Comparison of ENCODE assay signal across 13 mouse cellular contexts in the genomic region with DNA sequence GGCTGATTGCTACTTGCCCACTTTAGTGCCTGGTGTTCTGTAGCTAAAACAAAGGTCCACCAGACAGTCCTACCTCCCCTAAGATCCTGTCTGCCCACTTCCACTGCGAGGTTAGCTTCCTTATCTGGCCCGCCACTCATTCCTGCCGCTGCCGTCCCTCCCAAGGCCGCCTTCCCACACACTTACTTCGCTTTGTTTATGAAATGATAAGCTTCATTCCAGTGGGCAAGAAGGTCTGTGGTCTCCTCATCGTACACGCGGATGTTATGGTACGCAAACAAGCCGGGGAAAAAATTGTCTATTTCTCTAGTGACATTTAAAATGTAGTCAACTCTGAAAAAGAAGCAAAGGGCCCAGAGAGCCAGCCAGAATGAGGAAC. TPM values are rescaled to one million over a fixed set of nuclear protein-coding genes. Genes with fewer than 3 reads are reported as not detected.
DNase-seq lines count a peak whose midpoint lies in the region; ATAC-seq and TF ChIP-seq lines count a peak whose summit lies in the region.
"Had no signal": no experiment of that assay in that cellular context is flagged by ENCODE, and none has a peak within 500 bp of the region (broad histone marks: within the 10 kb centered on the region; RNA-seq: fewer than 3 reads in every experiment).

No protein-coding gene starts in this region.

- peak overlapping the region; percentile 78 for H3K27ac ChIP-seq in heart, embryonic 16.5 days (ENCODE audit: low read length)
- peak overlapping the region; percentile 31; the same call in 1 of the 2 replicates for H3K27ac ChIP-seq in small intestine, adult 2 months (ENCODE audit: insufficient read depth, low read depth, low read length)
- H3K27ac ChIP-seq in hindbrain, postnatal 0 days, result no peak overlapping the region

- WGBS in heart, embryonic 16.5 days, result 11% methylated on average over 11 of the region's 11 CpGs
- 58% methylated on average over 11 of the region's 11 CpGs for WGBS in small intestine, adult 2 months
- WGBS in hindbrain, postnatal 0 days, result 90% methylated on average over 11 of the region's 11 CpGs

- TF ChIP-seq POLR2A in small intestine, adult 2 months (IDR thresholded peaks at IDR 0.05; ENCODE audit: low read depth, low read length), result no peak

- H3K4me3 ChIP-seq in heart, embryonic 16.5 days (ENCODE audit: low read length), result no peak overlapping the region
- H3K4me3 ChIP-seq in small intestine, adult 2 months (ENCODE audit: low read depth, low read length), result no peak overlapping the region
- no peak overlapping the region for H3K4me3 ChIP-seq in hindbrain, postnatal 0 days (ENCODE audit: low read length)

- H3K27me3 ChIP-seq in heart, embryonic 16.5 days (ENCODE audit: control insufficient read depth, insufficient read depth, low read length), result no peaks in the 10 kb centered on the region
- no peaks in the 10 kb centered on the region for H3K27me3 ChIP-seq in small intestine, adult 2 months (ENCODE audit: control insufficient read depth, insufficient read depth, low read length)
- H3K27me3 ChIP-seq in hindbrain, postnatal 0 days (ENCODE audit: insufficient read depth, low read length), result no peaks in the 10 kb centered on the region

- H3K4me1 ChIP-seq in heart, embryonic 16.5 days (ENCODE audit: control insufficient read depth, insufficient read depth, low read length), result peaks cover 33% of the 10 kb centered on the region
- peaks cover 3% of the 10 kb centered on the region; the same call in 1 of the 2 replicates for H3K4me1 ChIP-seq in small intestine, adult 2 months (ENCODE audit: control insufficient read depth, insufficient read depth, insufficient read length, low read length)
- H3K4me1 ChIP-seq in hindbrain, postnatal 0 days (ENCODE audit: insufficient read depth, low read length), result no peaks in the 10 kb centered on the region

- H3K36me3 ChIP-seq in heart, embryonic 16.5 days (ENCODE audit: control insufficient read depth, insufficient read depth), result peaks cover 35% of the 10 kb centered on the region
- peaks cover 48% of the 10 kb centered on the region for H3K36me3 ChIP-seq in small intestine, adult 2 months (ENCODE audit: control insufficient read depth, insufficient read depth, low read length)
- H3K36me3 ChIP-seq in hindbrain, postnatal 0 days (ENCODE audit: insufficient read depth, low read length), result peaks cover 32% of the 10 kb centered on the region

- no peak for DNase-seq in heart, adult 8-10 months (ENCODE audit: low spot score)
- peak; percentile 35 to 53 for DNase-seq in spleen, postnatal 10 days (ENCODE audit: low spot score in 2 of 2)
- DNase-seq in spleen, postnatal 14 days (ENCODE audit: low spot score in 2 of 2), result no peak
- no peak for DNase-seq in frontal cortex, postnatal 10 days (ENCODE audit: low spot score in 2 of 2)
- no peak for DNase-seq in hindbrain, postnatal 0 days (ENCODE audit: low spot score)
- DNase-seq: kidney, postnatal 10 days; thymus, adult 18-20 months had no signal

- ATAC-seq in heart, embryonic 16.5 days (replicated peaks; ENCODE audit: extremely low read depth, insufficient read depth, low FRiP score), result 0 out of 2 replicates have a peak, but pooled peaks have one; percentile 2
- peak; percentile 28; the same call in 1 of the 2 replicates for ATAC-seq in granulocyte monocyte progenitor cell, adult 5-6 weeks (replicated peaks; ENCODE audit: poor library complexity, severe bottlenecking)
- ATAC-seq in hindbrain, postnatal 0 days, result no peak
- ATAC-seq: activated CD4-positive, CD25-positive, alpha-beta regulatory T cell, adult 4 months had no signal

- H3K4me2 ChIP-seq in heart, embryonic 16.5 days (ENCODE audit: low read depth, low read length), result no peak overlapping the region
- H3K4me2 ChIP-seq in hindbrain, postnatal 0 days (ENCODE audit: low read depth, low read length), result no peak overlapping the region
- H3K4me2 ChIP-seq: hindbrain, embryonic 14.5 days had no signal

- H3K9ac ChIP-seq in heart, embryonic 16.5 days (ENCODE audit: low read length), result peak overlapping the region; percentile 45
- no peak overlapping the region for H3K9ac ChIP-seq in hindbrain, postnatal 0 days (replicated peaks; ENCODE audit: low read length)
- H3K9ac ChIP-seq: hindbrain, embryonic 14.5 days had no signal

- no peak for TF ChIP-seq CTCF in small intestine, adult 2 months (IDR thresholded peaks at IDR 0.05; ENCODE audit: extremely low read depth, insufficient read length, insufficient replicate concordance, low read depth, low read length)
- no peak for TF ChIP-seq CTCF in hindbrain, postnatal 0 days (IDR thresholded peaks at IDR 0.05; ENCODE audit: low read depth)

- H3K9me3 ChIP-seq in heart, embryonic 16.5 days (replicated peaks; ENCODE audit: control insufficient read depth, low read length), result 0 out of 2 replicates have a peak, but pooled peaks cover 4% of the 10 kb centered on the region
- H3K9me3 ChIP-seq in hindbrain, postnatal 0 days (ENCODE audit: low read length), result no peaks in the 10 kb centered on the region

RNA-seq across cellular contexts. Expression of gene Ssh1, which starts 42.0 kb away (rescaled TPM):
- polyA plus RNA-seq in heart, embryonic 16.5 days (2015; fragmentation: Nextera tagmentation; extraction: Ambion mirVana), result 8.6 and 9.1 TPM in 2 replicates
- 10 to 100 TPM; 12.3 to 16.8 (median 13.4) TPM for total RNA-seq in heart, adult 8-10 months (2022)
- total RNA-seq in granulocyte monocyte progenitor cell, adult 5-6 weeks (2014; fragmentation: Nextera tagmentation), result 5.9 and 15.0 TPM in 2 replicates
- 1.9 and 2.4 TPM in 2 replicates for total RNA-seq in granulocyte monocyte progenitor cell, adult 5-6 weeks (2017)
- polyA plus RNA-seq in small intestine, adult 2 months (2012; rRNA removed), result 6.7 and 11.3 TPM in 2 replicates
- 12.4 and 14.5 TPM in 2 replicates for total RNA-seq in hindbrain, postnatal 0 days (2014; rRNA removed)
- polyA plus RNA-seq in hindbrain, postnatal 0 days (2015; fragmentation: Nextera tagmentation; extraction: Ambion mirVana), result 9.7 and 11.6 TPM in 2 replicates

RNA-seq across cellular contexts. Expression of gene Coro1c, which starts 43.1 kb away (rescaled TPM):
- 85.9 and 89.0 TPM in 2 replicates for polyA plus RNA-seq in heart, embryonic 16.5 days (2015; fragmentation: Nextera tagmentation; extraction: Ambion mirVana)
- total RNA-seq in heart, adult 8-10 months (2022), result 10 to 100 TPM; 21.9 to 30.3 (median 23.7) TPM
- 55.8 and 64.9 TPM in 2 replicates for total RNA-seq in granulocyte monocyte progenitor cell, adult 5-6 weeks (2014; fragmentation: Nextera tagmentation)
- total RNA-seq in granulocyte monocyte progenitor cell, adult 5-6 weeks (2017), result 80.5 and 102 TPM in 2 replicates
- polyA plus RNA-seq in small intestine, adult 2 months (2012; rRNA removed), result 68.3 and 144 TPM in 2 replicates
- total RNA-seq in hindbrain, postnatal 0 days (2014; rRNA removed), result 151 and 159 TPM in 2 replicates
- polyA plus RNA-seq in hindbrain, postnatal 0 days (2015; fragmentation: Nextera tagmentation; extraction: Ambion mirVana), result 140 and 149 TPM in 2 replicates

RNA-seq across cellular contexts. Expression of gene Dao, which starts 51.8 kb away (rescaled TPM):
- not detected in 2 replicates for polyA plus RNA-seq in heart, embryonic 16.5 days (2015; fragmentation: Nextera tagmentation; extraction: Ambion mirVana)
- not detected for total RNA-seq in heart, adult 8-10 months (2022)
- not detected in 2 replicates for total RNA-seq in granulocyte monocyte progenitor cell, adult 5-6 weeks (2014; fragmentation: Nextera tagmentation)
- total RNA-seq in granulocyte monocyte progenitor cell, adult 5-6 weeks (2017), result not detected in 2 replicates
- polyA plus RNA-seq in small intestine, adult 2 months (2012; rRNA removed), result 11.9 and 16.8 TPM in 2 replicates
- total RNA-seq in hindbrain, postnatal 0 days (2014; rRNA removed), result 0.84 TPM in 1 of 2 replicates, not detected in the other
- polyA plus RNA-seq in hindbrain, postnatal 0 days (2015; fragmentation: Nextera tagmentation; extraction: Ambion mirVana), result 0.14 TPM in 1 of 2 replicates, not detected in the other
- total RNA-seq: layer of hippocampus, postnatal 25 days had no signal
- polyA plus RNA-seq: hindbrain, embryonic 14.5 days had no signal

Comparison
In these comparisons a context has a peak if more than half of its experiments do, and no peak if none do; other contexts are left out.
1. DNase-seq: peak in spleen, postnatal 10 days (2 of 2); none in heart, adult 8-10 months (single experiment), spleen, postnatal 14 days (0 of 2), frontal cortex, postnatal 10 days (0 of 2) and hindbrain, postnatal 0 days (single experiment).